ENCODE assay signal across 8 mouse cellular contexts in genomic region chr1:133165111-133165510, GRCm38 (mm10). TPM values are rescaled to one million over a fixed set of nuclear protein-coding genes. Genes with fewer than 3 reads are reported as not detected.
DNase-seq lines count a peak whose midpoint lies in the region; ATAC-seq and TF ChIP-seq lines count a peak whose summit lies in the region.
"Had no signal": no experiment of that assay in that cellular context is flagged by ENCODE, and none has a peak within 500 bp of the region (broad histone marks: within the 10 kb centered on the region; RNA-seq: fewer than 3 reads in every experiment).

No protein-coding gene starts in this region.

- no peak for TF ChIP-seq CTCF in kidney, postnatal 0 days (IDR thresholded peaks at IDR 0.05; ENCODE audit: low read depth)

- peaks cover 13% of the 10 kb centered on the region for H3K4me1 ChIP-seq in kidney, postnatal 0 days (replicated peaks; ENCODE audit: insufficient read depth, low read length)
- peaks cover 16% of the 10 kb centered on the region for H3K4me1 ChIP-seq in hindbrain, embryonic 14.5 days (replicated peaks; ENCODE audit: control insufficient read depth, insufficient read depth, low read length)
- H3K4me1 ChIP-seq in liver, embryonic 15.5 days (replicated peaks), result peaks cover 25% of the 10 kb centered on the region
- H3K4me1 ChIP-seq in stomach, embryonic 16.5 days (ENCODE audit: control insufficient read depth, insufficient read depth, low read length), result peaks cover 25% of the 10 kb centered on the region

- no peak for DNase-seq in kidney, postnatal 0 days (ENCODE audit: low spot score)
- DNase-seq in kidney, adult 18-20 months, result no peak
- DNase-seq in hindbrain, embryonic 14.5 days (ENCODE audit: low spot score), result no peak
- no peak for DNase-seq in adrenal gland, postnatal 25 days

- ATAC-seq in kidney, postnatal 0 days (replicated peaks; ENCODE audit: low FRiP score, low read depth), result no peak
- no peak for ATAC-seq in hindbrain, embryonic 14.5 days (ENCODE audit: low FRiP score)
- ATAC-seq in liver, embryonic 15.5 days (ENCODE audit: insufficient read depth), result no peak
- no peak for ATAC-seq in stomach, embryonic 16.5 days (ENCODE audit: insufficient read depth, low FRiP score)
- no peak for ATAC-seq in megakaryocyte-erythroid progenitor cell, adult 5-6 weeks (replicated peaks; ENCODE audit: low FRiP score, low TSS enrichment, poor library complexity, severe bottlenecking)

- no peak overlapping the region for H3K27ac ChIP-seq in kidney, postnatal 0 days
- H3K27ac ChIP-seq in hindbrain, embryonic 14.5 days, result no peak overlapping the region
- H3K27ac ChIP-seq in liver, embryonic 15.5 days (replicated peaks), result no peak overlapping the region
- peak overlapping the region; percentile 78 for H3K27ac ChIP-seq in stomach, embryonic 16.5 days (ENCODE audit: low read length)
- H3K27ac ChIP-seq: macrophage had no signal

- peak overlapping the region; percentile 55; the same call in 1 of the 2 replicates for H3K4me3 ChIP-seq in kidney, postnatal 0 days (replicated peaks; ENCODE audit: low read depth, low read length)
- H3K4me3 ChIP-seq in hindbrain, embryonic 14.5 days (replicated peaks; ENCODE audit: low read length), result 0 out of 2 replicates have a peak overlapping the region, but pooled peaks have one; percentile 47
- H3K4me3 ChIP-seq in liver, embryonic 15.5 days (replicated peaks), result no peak overlapping the region
- H3K4me3 ChIP-seq in stomach, embryonic 16.5 days (replicated peaks; ENCODE audit: low read length), result peak overlapping the region; percentile 64

- no peak overlapping the region for H3K9ac ChIP-seq in kidney, postnatal 0 days (ENCODE audit: low read depth, low read length)
- H3K9ac ChIP-seq in hindbrain, embryonic 14.5 days, result no peak overlapping the region
- no peak overlapping the region for H3K9ac ChIP-seq in liver, embryonic 15.5 days
- H3K9ac ChIP-seq in stomach, embryonic 16.5 days (ENCODE audit: low read length), result peak overlapping the region; percentile 81; the same call in 1 of the 2 replicates

- 0 out of 2 replicates have a peak, but pooled peaks cover 13% of the 10 kb centered on the region for H3K27me3 ChIP-seq in kidney, postnatal 0 days (ENCODE audit: insufficient read depth, low read length)
- peaks cover 39% of the 10 kb centered on the region for H3K27me3 ChIP-seq in hindbrain, embryonic 14.5 days (ENCODE audit: control insufficient read depth, insufficient read depth, low read length)
- peaks cover 96% of the 10 kb centered on the region for H3K27me3 ChIP-seq in liver, embryonic 15.5 days
- H3K27me3 ChIP-seq in stomach, embryonic 16.5 days (ENCODE audit: control insufficient read depth, insufficient read depth, low read length), result peaks cover 15% of the 10 kb centered on the region

- peak overlapping the region; percentile 97; the same call in 1 of the 2 replicates for H3K4me2 ChIP-seq in kidney, postnatal 0 days (ENCODE audit: low read length)
- no peak overlapping the region; the same call in 1 of the 2 replicates for H3K4me2 ChIP-seq in hindbrain, embryonic 14.5 days (replicated peaks)
- H3K4me2 ChIP-seq in liver, embryonic 15.5 days, result peak overlapping the region; percentile 70; the same call in 1 of the 2 replicates
- H3K4me2 ChIP-seq in stomach, embryonic 16.5 days (ENCODE audit: low read depth, low read length), result peak overlapping the region; percentile 93

- no peaks in the 10 kb centered on the region for H3K36me3 ChIP-seq in kidney, postnatal 0 days (ENCODE audit: insufficient read depth, low read length)
- H3K36me3 ChIP-seq in hindbrain, embryonic 14.5 days (replicated peaks; ENCODE audit: control insufficient read depth, insufficient read depth), result no peaks in the 10 kb centered on the region
- H3K36me3 ChIP-seq in liver, embryonic 15.5 days (replicated peaks), result no peaks in the 10 kb centered on the region
- H3K36me3 ChIP-seq in stomach, embryonic 16.5 days (ENCODE audit: control insufficient read depth, insufficient read depth, low read length), result no peaks in the 10 kb centered on the region

- 41% methylated on average over 11 of the region's 11 CpGs for WGBS in kidney, postnatal 0 days
- 36% methylated on average over 11 of the region's 11 CpGs for WGBS in hindbrain, embryonic 14.5 days
- WGBS in liver, embryonic 15.5 days (ENCODE audit: insufficient replicate concordance), result 7% methylated on average over 11 of the region's 11 CpGs
- 25% methylated on average over 11 of the region's 11 CpGs for WGBS in stomach, embryonic 16.5 days

- H3K9me3 ChIP-seq in kidney, postnatal 0 days (replicated peaks; ENCODE audit: low read length), result no peaks in the 10 kb centered on the region
- H3K9me3 ChIP-seq in hindbrain, embryonic 14.5 days (ENCODE audit: control insufficient read depth, low read length), result no peaks in the 10 kb centered on the region
- H3K9me3 ChIP-seq in liver, embryonic 15.5 days (replicated peaks), result no peaks in the 10 kb centered on the region
- no peaks in the 10 kb centered on the region for H3K9me3 ChIP-seq in stomach, embryonic 16.5 days (replicated peaks; ENCODE audit: control insufficient read depth, low read length)

RNA-seq across cellular contexts. Expression of gene Plekha6, which starts 1.1 kb away (rescaled TPM):
- polyA plus RNA-seq in kidney, postnatal 0 days (2015; fragmentation: Nextera tagmentation; extraction: Ambion mirVana), result 8.1 and 8.8 TPM in 2 replicates
- 21.4 and 22.2 TPM in 2 replicates for polyA plus RNA-seq in hindbrain, embryonic 14.5 days (2014; fragmentation: Nextera tagmentation; extraction: Ambion mirVana)
- 2.2 and 2.5 TPM in 2 replicates for polyA plus RNA-seq in liver, embryonic 15.5 days (2015; fragmentation: Nextera tagmentation; extraction: Ambion mirVana)
- 17.0 and 17.7 TPM in 2 replicates for polyA plus RNA-seq in stomach, embryonic 16.5 days (2015; fragmentation: Nextera tagmentation; extraction: Ambion mirVana)
- 15.7 and 18.6 TPM in 2 replicates for total RNA-seq in megakaryocyte-erythroid progenitor cell, adult 5-6 weeks (2014; fragmentation: Nextera tagmentation)
- total RNA-seq in megakaryocyte-erythroid progenitor cell, adult 5-6 weeks (2017), result 2.2 and 3.8 TPM in 2 replicates
- total RNA-seq in adrenal gland, postnatal 25 days (2021), result 13.5 and 18.4 TPM in 2 replicates
- polyA plus RNA-seq: macrophage had no signal

RNA-seq across cellular contexts. Expression of gene Ppp1r15b, which starts 34.2 kb away (rescaled TPM):
- 27.2 and 29.5 TPM in 2 replicates for polyA plus RNA-seq in kidney, postnatal 0 days (2015; fragmentation: Nextera tagmentation; extraction: Ambion mirVana)
- polyA plus RNA-seq in hindbrain, embryonic 14.5 days (2014; fragmentation: Nextera tagmentation; extraction: Ambion mirVana), result 29.6 and 36.0 TPM in 2 replicates
- 39.1 and 45.5 TPM in 2 replicates for polyA plus RNA-seq in liver, embryonic 15.5 days (2015; fragmentation: Nextera tagmentation; extraction: Ambion mirVana)
- 55.3 and 57.0 TPM in 2 replicates for polyA plus RNA-seq in stomach, embryonic 16.5 days (2015; fragmentation: Nextera tagmentation; extraction: Ambion mirVana)
- 73.9 and 82.5 TPM in 2 replicates for total RNA-seq in megakaryocyte-erythroid progenitor cell, adult 5-6 weeks (2014; fragmentation: Nextera tagmentation)
- total RNA-seq in megakaryocyte-erythroid progenitor cell, adult 5-6 weeks (2017), result 116 TPM in 2 replicates
- 82.5 and 88.1 TPM in 2 replicates for total RNA-seq in adrenal gland, postnatal 25 days (2021)
